Comparison of ENCODE assay signal across 10 mouse cellular contexts in the genomic region with DNA sequence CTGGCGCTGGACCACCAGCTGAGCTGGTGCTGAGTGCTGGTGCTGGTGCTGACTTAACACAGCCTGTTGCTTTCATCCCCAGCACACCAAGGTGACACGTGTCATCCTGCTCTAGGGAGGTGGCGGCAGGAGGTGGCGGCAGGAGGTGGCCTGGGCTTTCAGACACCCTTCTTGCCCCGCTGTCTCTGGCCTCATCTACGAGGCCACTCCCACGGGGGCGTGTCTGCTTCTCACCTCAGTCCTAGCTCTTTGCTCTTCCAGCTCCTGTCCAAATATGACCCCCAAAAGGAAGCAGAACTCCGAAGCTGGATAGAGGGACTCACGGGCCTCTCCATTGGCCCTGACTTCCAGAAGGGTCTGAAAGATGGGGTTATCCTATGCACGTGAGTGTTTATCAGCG. TPM values are rescaled to one million over a fixed set of nuclear protein-coding genes. Genes with fewer than 3 reads are reported as not detected.
A peak's percentile ranks its signal among the peaks of the same experiment; 100 is the strongest.
DNase-seq lines count a peak whose midpoint lies in the region; ATAC-seq and TF ChIP-seq lines count a peak whose summit lies in the region.
"Had no signal": no experiment of that assay in that cellular context is flagged by ENCODE, and none has a peak within 500 bp of the region (broad histone marks: within the 10 kb centered on the region; RNA-seq: fewer than 3 reads in every experiment).

No protein-coding gene starts in this region.

- H3K4me1 ChIP-seq in liver, postnatal 0 days (ENCODE audit: insufficient read depth), result peaks cover 39% of the 10 kb centered on the region
- peaks cover 39% of the 10 kb centered on the region for H3K4me1 ChIP-seq in limb, embryonic 13.5 days

- 0 out of 2 replicates have a peak overlapping the region, but pooled peaks have one; percentile 9 for H3K4me2 ChIP-seq in liver, postnatal 0 days (ENCODE audit: low read depth, low read length)
- H3K4me2 ChIP-seq in limb, embryonic 13.5 days (replicated peaks), result peak overlapping the region; percentile 11; the same call in 1 of the 2 replicates

- TF ChIP-seq EP300 in liver, postnatal 0 days (IDR thresholded peaks at IDR 0.05; ENCODE audit: low read depth), result no peak

- intact Hi-C loops in gastrocnemius, adult 2 months (cut with DNase I), result no loop called here

- no peak for ATAC-seq in liver, postnatal 0 days
- ATAC-seq in limb, embryonic 13.5 days (ENCODE audit: low FRiP score, low read depth), result no peak
- ATAC-seq: hindbrain, postnatal 0 days had no signal

- H3K9ac ChIP-seq in liver, postnatal 0 days (replicated peaks), result no peak overlapping the region
- no peak overlapping the region for H3K9ac ChIP-seq in limb, embryonic 13.5 days

- DNase-seq in gastrocnemius, adult 2 months, result no peak
- DNase-seq in gastrocnemius, postnatal 25 days, result no peak
- no peak for DNase-seq in liver, postnatal 0 days
- DNase-seq in liver (no peak), R1 (ENCODE audit: low read depth, low spot score) (peak; percentile 81)
- DNase-seq in layer of hippocampus, adult 18-20 months (ENCODE audit: low spot score in 2 of 2), result no peak
- no peak for DNase-seq in thymus, adult 18-20 months

- TF ChIP-seq CTCF in gastrocnemius, adult 2 months (IDR thresholded peaks at IDR 0.05), result no peak
- TF ChIP-seq CTCF in liver, postnatal 0 days (IDR thresholded peaks at IDR 0.05; ENCODE audit: low read depth), result no peak

- H3K27ac ChIP-seq in gastrocnemius, adult 2 months, result no peak overlapping the region
- H3K27ac ChIP-seq in liver, postnatal 0 days (ENCODE audit: low read depth), result no peak overlapping the region
- H3K27ac ChIP-seq in limb, embryonic 13.5 days, result no peak overlapping the region
- H3K27ac ChIP-seq: hindbrain, postnatal 0 days had no signal

- peaks cover 14% of the 10 kb centered on the region for H3K27me3 ChIP-seq in liver, postnatal 0 days (ENCODE audit: insufficient read depth, low read length)
- H3K27me3 ChIP-seq in limb, embryonic 13.5 days, result no peaks in the 10 kb centered on the region

- peak overlapping the region; percentile 7 for H3K4me3 ChIP-seq in gastrocnemius, adult 2 months
- no peak overlapping the region for H3K4me3 ChIP-seq in liver, postnatal 0 days (ENCODE audit: low read depth, low read length)
- no peak overlapping the region for H3K4me3 ChIP-seq in limb, embryonic 13.5 days

- peaks cover 12% of the 10 kb centered on the region for H3K36me3 ChIP-seq in liver, postnatal 0 days (replicated peaks; ENCODE audit: insufficient read depth, low read length)
- peaks cover 54% of the 10 kb centered on the region for H3K36me3 ChIP-seq in limb, embryonic 13.5 days

- 69% methylated on average over 12 of the region's 12 CpGs for WGBS in liver, postnatal 0 days (ENCODE audit: insufficient replicate concordance)
- 71% methylated on average over 12 of the region's 12 CpGs for WGBS in limb, embryonic 13.5 days

- H3K9me3 ChIP-seq in liver, postnatal 0 days (ENCODE audit: low read length), result no peaks in the 10 kb centered on the region
- peaks cover 10% of the 10 kb centered on the region for H3K9me3 ChIP-seq in limb, embryonic 13.5 days

RNA-seq across cellular contexts. Expression of gene Cnn2, which starts 2.7 kb away (rescaled TPM):
- 1 to 10 TPM; 3.9 to 9.7 TPM for total RNA-seq in gastrocnemius, adult 2 months (2021)
- 1 to 10 TPM; 8.5 to 9.4 TPM for total RNA-seq in gastrocnemius, postnatal 25 days (2021)
- polyA plus RNA-seq in liver, postnatal 0 days (2015; fragmentation: Nextera tagmentation; extraction: Ambion mirVana), result 40.7 and 42.8 TPM in 2 replicates
- polyA plus RNA-seq in limb, embryonic 13.5 days (2015; fragmentation: Nextera tagmentation; extraction: Ambion mirVana), result 287 and 299 TPM in 2 replicates
- 1 to 10 TPM; 3.6 to 5.2 TPM for total RNA-seq in layer of hippocampus, adult 18-20 months (2021)

RNA-seq across cellular contexts. Expression of gene Abca7, which starts 5.2 kb away (rescaled TPM):
- total RNA-seq in gastrocnemius, adult 2 months (2021), result 1 to 10 TPM; 6.7 to 7.2 TPM
- total RNA-seq in gastrocnemius, postnatal 25 days (2021), result 1 to 10 TPM; 4.9 to 5.7 TPM
- 2.5 and 3.1 TPM in 2 replicates for polyA plus RNA-seq in liver, postnatal 0 days (2015; fragmentation: Nextera tagmentation; extraction: Ambion mirVana)
- 1.8 and 1.9 TPM in 2 replicates for polyA plus RNA-seq in limb, embryonic 13.5 days (2015; fragmentation: Nextera tagmentation; extraction: Ambion mirVana)
- total RNA-seq in layer of hippocampus, adult 18-20 months (2021), result 10 to 100 TPM; 10.2 to 12.0 TPM

RNA-seq across cellular contexts. Expression of gene Tmem259, which starts 7.0 kb away (rescaled TPM):
- total RNA-seq in gastrocnemius, adult 2 months (2021), result 10 to 100 TPM; 70.9 to 75.1 TPM
- 10 to 100 TPM; 70.1 to 80.6 TPM for total RNA-seq in gastrocnemius, postnatal 25 days (2021)
- polyA plus RNA-seq in liver, postnatal 0 days (2015; fragmentation: Nextera tagmentation; extraction: Ambion mirVana), result 13.2 and 14.5 TPM in 2 replicates
- 16.0 and 19.5 TPM in 2 replicates for polyA plus RNA-seq in limb, embryonic 13.5 days (2015; fragmentation: Nextera tagmentation; extraction: Ambion mirVana)
- 100 to 1,000 TPM; 118 to 123 TPM for total RNA-seq in layer of hippocampus, adult 18-20 months (2021)

RNA-seq across cellular contexts. Expression of gene Grin3b, which starts 20.6 kb away (rescaled TPM):
- under 1 TPM; 0.25 to 0.28 TPM for total RNA-seq in gastrocnemius, adult 2 months (2021)
- total RNA-seq in gastrocnemius, postnatal 25 days (2021), result not detected
- polyA plus RNA-seq in liver, postnatal 0 days (2015; fragmentation: Nextera tagmentation; extraction: Ambion mirVana), result 0.05 TPM in 1 of 2 replicates, not detected in the other
- polyA plus RNA-seq in limb, embryonic 13.5 days (2015; fragmentation: Nextera tagmentation; extraction: Ambion mirVana), result 0.41 and 0.73 TPM in 2 replicates
- under 1 TPM in 1 of 2 experiments, not detected in 1; 0.15 TPM for total RNA-seq in layer of hippocampus, adult 18-20 months (2021)
- total RNA-seq: monocyte, adult 5-6 weeks had no signal

RNA-seq across cellular contexts. Expression of gene Arhgap45, which starts 25.4 kb away (rescaled TPM):
- total RNA-seq in gastrocnemius, adult 2 months (2021), result 1 to 10 TPM in 1 of 2 experiments, under 1 TPM in 1; 0.97 to 1.4 TPM
- total RNA-seq in gastrocnemius, postnatal 25 days (2021), result 1 to 10 TPM; 1.0 to 2.1 TPM
- 12.1 and 14.2 TPM in 2 replicates for polyA plus RNA-seq in liver, postnatal 0 days (2015; fragmentation: Nextera tagmentation; extraction: Ambion mirVana)
- polyA plus RNA-seq in limb, embryonic 13.5 days (2015; fragmentation: Nextera tagmentation; extraction: Ambion mirVana), result 7.3 and 7.6 TPM in 2 replicates
- 1 to 10 TPM; 4.1 to 4.2 TPM for total RNA-seq in layer of hippocampus, adult 18-20 months (2021)
